Mouse (Mus musculus) stomach, embryonic 14.5 days (tissue): ENCODE measurements around the gene Arl3. TPM values are rescaled to one million over a fixed set of nuclear protein-coding genes. Genes with fewer than 3 reads are reported as not detected.

Experiments used
- ATAC-seq: fragments of 200-750 bp; cut with Nextera tagmentation; 2 replicates; pipeline ENCODE4 v1.8.0; 2017; ENCODE audit warnings: low read depth, moderate TSS enrichment; ENCODE audit not compliant: insufficient number of reproducible peaks, insufficient read depth, low FRiP score
- H3K27ac ChIP-seq: fragments of 300-500 bp; sonication (generic); 2 replicates; pipeline ENCODE4 v1.5.1; 2014; ENCODE audit warnings: mild to moderate bottlenecking, low read length, moderate library complexity, mixed read lengths
- H3K27me3 ChIP-seq: fragments of 300-500 bp; sonication (generic); 2 replicates; pipeline ENCODE4 v1.6.1; 2014; ENCODE audit warnings: low read length, control low read depth, mixed read lengths; ENCODE audit not compliant: control insufficient read depth, insufficient read depth
- H3K36me3 ChIP-seq: fragments of 300-500 bp; sonication (generic); 2 replicates; pipeline ENCODE4 v1.6.1; 2014; ENCODE audit warnings: mild to moderate bottlenecking, control low read depth, low read length, moderate library complexity, mixed read lengths; ENCODE audit not compliant: control insufficient read depth, insufficient read depth
- H3K4me1 ChIP-seq: fragments of 300-500 bp; sonication (generic); 2 replicates; pipeline ENCODE4 v1.6.1; 2014; ENCODE audit warnings: low read length, control low read depth, mixed read lengths; ENCODE audit not compliant: control insufficient read depth, insufficient read depth
- H3K4me2 ChIP-seq: fragments of 300-500 bp; sonication (generic); replicated peaks from 2 replicates; pipeline ENCODE4 v1.6.1; 2014; ENCODE audit warnings: low read depth, low read length, control low read depth
- H3K4me3 ChIP-seq: fragments of 300-500 bp; sonication (generic); 2 replicates; pipeline ENCODE4 v1.5.1; 2014; ENCODE audit warnings: low read depth, low read length, control low read depth
- H3K9ac ChIP-seq: fragments of 300-500 bp; sonication (generic); replicated peaks from 2 replicates; pipeline ENCODE4 v1.6.1; 2014; ENCODE audit warnings: low read depth, mild to moderate bottlenecking, control low read depth, low read length, moderate library complexity, mixed read lengths
- H3K9me3 ChIP-seq: fragments of 300-500 bp; sonication (generic); 2 replicates; pipeline ENCODE4 v1.6.1; 2016; ENCODE audit warnings: low read depth, low read length, control low read depth; ENCODE audit not compliant: control insufficient read depth
- WGBS: fragments of 180-500 bp; shearing (Covaris S2); extraction: QIAGEN DNeasy Blood & Tissue Kit; methylation state at CpG from one replicate; pipeline ENCODE4 v1.1.7; 2014; 5-methylcytosine and 5-hydroxymethylcytosine counted together
- polyA plus RNA-seq: library from polyadenylated mRNA; unstranded; fragments of >200 nt; fragmentation: Nextera tagmentation; extraction: Ambion mirVana; gene quantifications from 2 replicates; pipeline ENCODE4 v1.2.1, GENCODE M21; 2014

Arl3 gene
- polyA plus RNA-seq, 1 experiment from 2014 or later = 98.7 TPM

DNA sequence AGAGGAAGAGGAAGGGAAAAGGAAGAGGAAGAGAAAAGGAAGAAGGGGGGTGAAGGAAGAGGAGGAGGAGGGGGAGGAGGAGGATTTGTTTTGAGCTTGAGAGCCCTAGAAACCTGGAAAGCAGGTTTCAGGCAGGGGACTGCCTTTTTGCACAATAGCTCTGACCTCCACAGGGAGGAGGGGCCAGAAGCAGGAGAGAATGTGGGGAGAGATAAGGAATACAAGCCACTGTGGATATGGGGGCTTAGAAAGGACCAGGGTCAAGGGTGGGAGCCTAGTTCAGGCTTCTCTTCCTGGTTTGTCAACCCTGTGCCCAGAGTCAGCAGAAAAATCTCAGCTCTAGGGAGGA is 49.9 kb downstream of the Arl3 start:
- no peaks in the 10 kb centered on the region for H3K27me3 ChIP-seq
- H3K36me3 ChIP-seq = no peaks in the 10 kb centered on the region
- no peak overlapping the region for H3K4me3 ChIP-seq
- no peak overlapping the region for H3K9ac ChIP-seq
- no peak for ATAC-seq
- H3K4me1 ChIP-seq = peaks cover 42% of the 10 kb centered on the region
- H3K9me3 ChIP-seq = no peaks in the 10 kb centered on the region
- peak overlapping the region; percentile 45 for H3K4me2 ChIP-seq
- peak overlapping the region; percentile 86 for H3K27ac ChIP-seq

DNA sequence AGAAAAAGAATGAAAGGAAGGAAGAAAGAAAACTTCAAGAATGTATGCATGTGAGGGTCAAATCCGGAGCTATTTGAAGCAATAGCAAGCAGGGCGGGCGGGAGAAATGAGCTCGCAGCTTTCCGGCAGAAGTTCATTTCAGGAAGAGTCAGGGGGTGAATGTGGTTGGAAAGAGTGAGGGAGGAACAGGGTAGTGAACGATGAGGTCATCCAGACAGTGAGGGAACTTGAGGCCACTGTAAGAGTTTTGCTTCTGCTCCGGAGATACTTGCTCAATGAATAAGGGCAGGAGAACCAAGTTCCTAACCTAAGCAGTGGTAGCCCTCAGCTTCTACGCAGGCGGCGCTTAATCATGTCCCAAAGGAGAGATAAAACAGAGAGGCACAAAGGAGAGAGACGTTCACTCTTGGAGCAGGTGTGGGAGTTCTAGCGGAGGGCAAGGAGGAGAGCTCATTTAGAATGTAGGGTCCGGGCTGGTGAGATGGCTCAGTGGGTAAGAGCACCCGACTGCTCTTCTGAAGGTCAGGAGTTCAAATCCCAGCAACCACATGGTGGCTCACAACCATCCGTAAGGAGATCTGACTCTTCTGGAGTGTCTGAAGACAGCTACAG is 50.5 kb downstream of the Arl3 start:
- Histone ChIP-seq H3K4me3 (no peak overlapping the region), H3K27me3 (no peaks in the 10 kb centered on the region), H3K36me3 (no peaks in the 10 kb centered on the region), H3K9ac (no peak overlapping the region), H3K4me1 (peaks cover 48% of the 10 kb centered on the region), H3K9me3 (no peaks in the 10 kb centered on the region), H3K27ac (peak overlapping the region; percentile 86; the same call in 1 of the 2 replicates), H3K4me2 (peak overlapping the region; percentile 45; the same call in 1 of the 2 replicates)
- WGBS = 22% methylated on average over 15 of the region's 15 CpGs
- no peak for ATAC-seq

DNA sequence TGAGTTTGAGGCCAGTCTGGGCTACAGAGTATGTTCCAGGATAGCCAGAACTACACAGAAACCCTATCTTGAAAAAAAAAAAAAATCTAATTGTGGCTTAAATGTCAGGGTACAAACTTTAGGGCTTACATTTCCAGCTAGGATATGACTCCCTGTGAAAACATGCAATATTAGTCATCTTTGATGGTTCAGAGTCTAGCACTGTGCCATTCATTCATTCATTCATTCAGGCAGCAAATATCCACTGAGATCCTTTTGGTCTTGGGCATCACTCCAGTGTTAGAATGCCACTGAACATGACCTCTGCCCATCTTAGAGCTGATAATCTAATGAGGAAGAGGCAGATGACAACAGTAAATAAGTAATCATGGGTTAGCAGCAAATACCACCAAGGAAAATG is 51.3 kb downstream of the Arl3 start:
- H3K4me3 ChIP-seq = no peak overlapping the region
- no peaks in the 10 kb centered on the region for H3K36me3 ChIP-seq
- H3K4me1 ChIP-seq = peaks cover 50% of the 10 kb centered on the region
- no peaks in the 10 kb centered on the region for H3K9me3 ChIP-seq
- no peak overlapping the region for H3K4me2 ChIP-seq
- no peak overlapping the region for H3K9ac ChIP-seq
- no peak overlapping the region for H3K27ac ChIP-seq
- no peaks in the 10 kb centered on the region for H3K27me3 ChIP-seq
- ATAC-seq = no peak

DNA sequence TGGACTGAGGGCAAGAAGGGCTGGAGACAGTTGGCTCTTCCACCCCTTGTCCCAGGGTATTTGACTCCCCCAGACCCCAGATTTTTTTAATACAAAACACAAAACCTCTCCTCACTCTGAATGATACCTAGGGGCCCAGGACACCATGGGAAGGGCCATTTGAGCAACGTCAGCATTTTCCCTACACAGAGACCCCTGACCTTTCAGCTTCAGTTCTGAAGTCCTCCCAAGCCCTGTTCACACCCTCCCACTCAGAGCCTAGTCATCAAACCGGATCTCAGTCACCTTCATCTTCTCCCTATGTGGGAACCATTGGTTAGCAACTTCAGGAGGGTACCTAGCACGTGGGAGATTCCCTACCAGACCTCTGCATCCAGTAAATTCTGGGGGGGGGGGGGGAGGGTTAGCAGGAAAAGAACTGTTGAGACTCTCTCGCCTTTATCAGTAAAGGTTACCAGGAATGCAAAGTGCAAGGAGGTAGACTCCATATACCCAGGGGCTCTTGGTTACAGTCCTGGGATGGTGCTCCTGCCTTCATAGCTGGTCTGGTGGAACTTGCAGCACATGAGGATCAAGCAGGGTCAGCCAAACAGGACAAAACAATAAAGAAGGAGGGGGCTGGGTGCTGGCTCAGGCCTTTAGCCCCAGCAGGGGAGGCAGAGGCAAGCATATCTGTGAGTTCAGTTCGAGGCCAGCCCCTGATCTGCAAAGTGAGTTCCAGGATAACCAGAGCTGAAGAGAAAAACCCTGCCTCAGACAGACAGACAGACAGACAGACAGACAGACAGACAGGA is 54.0 kb downstream of the Arl3 start:
- ATAC-seq = no peak
- no peak overlapping the region; the same call in 1 of the 2 replicates for H3K9ac ChIP-seq
- peak overlapping the region; percentile 46 for H3K4me2 ChIP-seq
- H3K27ac ChIP-seq = peak overlapping the region; percentile 68
- 0 out of 2 replicates have a peak overlapping the region, but pooled peaks have one; percentile 4 for H3K4me3 ChIP-seq
- peaks cover 37% of the 10 kb centered on the region for H3K4me1 ChIP-seq
- H3K9me3 ChIP-seq = no peaks in the 10 kb centered on the region
- peaks cover 21% of the 10 kb centered on the region for H3K36me3 ChIP-seq
- no peaks in the 10 kb centered on the region for H3K27me3 ChIP-seq
- WGBS = 24% methylated on average over 5 of the region's 5 CpGs

DNA sequence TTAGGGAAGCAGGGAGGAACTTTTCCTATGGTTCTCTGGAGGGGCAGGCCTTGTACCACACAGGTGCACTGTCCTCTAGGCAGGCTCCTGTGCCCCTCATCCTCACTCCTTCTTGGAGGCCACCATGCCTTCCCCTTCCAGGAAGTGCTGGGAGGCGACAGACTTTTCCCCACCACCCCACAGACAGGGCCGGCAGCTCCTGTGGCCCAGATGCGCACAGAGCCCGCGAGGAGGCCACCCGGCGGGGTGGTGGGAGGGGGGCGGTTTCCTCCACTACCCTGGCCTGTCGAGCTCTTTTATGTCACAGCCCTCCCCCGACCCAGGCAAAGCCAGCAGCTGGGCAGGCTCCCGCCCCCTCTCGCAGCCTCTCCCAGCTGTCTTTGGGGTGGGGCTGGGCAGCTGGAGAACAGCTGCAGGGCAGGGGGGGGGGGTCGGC is 54.6 kb downstream of the Arl3 start:
- Histone ChIP-seq H3K4me1 (peaks cover 30% of the 10 kb centered on the region), H3K36me3 (peaks cover 26% of the 10 kb centered on the region), H3K9me3 (no peaks in the 10 kb centered on the region), H3K27me3 (no peaks in the 10 kb centered on the region), H3K4me3 (0 out of 2 replicates have a peak overlapping the region, but pooled peaks have one; percentile 4), H3K27ac (peak overlapping the region; percentile 68), H3K4me2 (peak overlapping the region; percentile 46), H3K9ac (no peak overlapping the region; the same call in 1 of the 2 replicates)
- 1% methylated on average over 13 of the region's 13 CpGs for WGBS
- peak; percentile 72 for ATAC-seq

DNA sequence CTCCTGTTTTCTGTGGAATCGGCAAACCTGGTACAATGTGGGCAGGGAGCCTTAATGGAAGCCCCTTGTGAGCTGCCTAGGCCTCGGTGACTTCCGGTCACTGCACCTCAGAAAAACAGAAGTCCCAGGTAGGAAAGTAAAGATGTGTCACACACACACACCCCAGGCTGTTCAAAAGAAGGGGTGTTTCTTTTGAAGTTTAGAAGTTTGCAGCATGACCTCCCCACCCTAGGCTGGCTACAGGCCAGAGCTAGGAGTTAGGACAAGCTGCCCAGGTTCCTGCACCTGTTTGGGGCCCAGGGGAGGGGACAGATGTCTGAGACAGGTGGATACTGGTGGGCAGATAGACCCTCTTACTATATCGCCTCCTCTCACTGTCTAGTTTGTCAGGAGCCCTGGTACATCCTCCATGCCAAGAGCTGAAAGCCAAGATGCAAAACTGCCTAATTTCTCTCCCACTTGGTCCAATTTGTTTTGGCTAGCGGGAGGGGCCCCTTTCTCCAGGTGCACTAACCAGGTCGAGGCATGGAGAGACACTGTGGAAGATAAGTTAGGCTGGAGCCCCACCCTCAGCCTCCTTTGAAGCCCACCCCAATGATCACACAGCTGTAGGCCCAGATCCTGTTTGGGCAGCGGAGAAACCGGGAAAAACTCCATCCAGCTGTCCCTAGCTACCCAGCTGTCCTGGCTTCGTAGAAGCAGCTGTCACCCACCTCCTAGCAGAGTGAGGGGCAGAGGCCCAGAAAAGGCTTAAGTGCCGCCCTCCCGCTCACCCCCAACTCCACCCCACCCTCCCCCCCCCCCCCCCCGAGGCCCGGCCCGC is 55.3 kb downstream of the Arl3 start:
- H3K9me3 ChIP-seq = no peaks in the 10 kb centered on the region
- H3K27me3 ChIP-seq = no peaks in the 10 kb centered on the region
- peak; percentile 34; the same call in 1 of the 2 replicates for ATAC-seq
- WGBS = 23% methylated on average over 11 of the region's 14 CpGs
- H3K4me2 ChIP-seq = peak overlapping the region; percentile 46; the same call in 1 of the 2 replicates
- no peak overlapping the region for H3K4me3 ChIP-seq
- H3K27ac ChIP-seq = peak overlapping the region; percentile 68
- no peak overlapping the region; the same call in 1 of the 2 replicates for H3K9ac ChIP-seq
- peaks cover 33% of the 10 kb centered on the region for H3K36me3 ChIP-seq
- H3K4me1 ChIP-seq = peaks cover 25% of the 10 kb centered on the region

DNA sequence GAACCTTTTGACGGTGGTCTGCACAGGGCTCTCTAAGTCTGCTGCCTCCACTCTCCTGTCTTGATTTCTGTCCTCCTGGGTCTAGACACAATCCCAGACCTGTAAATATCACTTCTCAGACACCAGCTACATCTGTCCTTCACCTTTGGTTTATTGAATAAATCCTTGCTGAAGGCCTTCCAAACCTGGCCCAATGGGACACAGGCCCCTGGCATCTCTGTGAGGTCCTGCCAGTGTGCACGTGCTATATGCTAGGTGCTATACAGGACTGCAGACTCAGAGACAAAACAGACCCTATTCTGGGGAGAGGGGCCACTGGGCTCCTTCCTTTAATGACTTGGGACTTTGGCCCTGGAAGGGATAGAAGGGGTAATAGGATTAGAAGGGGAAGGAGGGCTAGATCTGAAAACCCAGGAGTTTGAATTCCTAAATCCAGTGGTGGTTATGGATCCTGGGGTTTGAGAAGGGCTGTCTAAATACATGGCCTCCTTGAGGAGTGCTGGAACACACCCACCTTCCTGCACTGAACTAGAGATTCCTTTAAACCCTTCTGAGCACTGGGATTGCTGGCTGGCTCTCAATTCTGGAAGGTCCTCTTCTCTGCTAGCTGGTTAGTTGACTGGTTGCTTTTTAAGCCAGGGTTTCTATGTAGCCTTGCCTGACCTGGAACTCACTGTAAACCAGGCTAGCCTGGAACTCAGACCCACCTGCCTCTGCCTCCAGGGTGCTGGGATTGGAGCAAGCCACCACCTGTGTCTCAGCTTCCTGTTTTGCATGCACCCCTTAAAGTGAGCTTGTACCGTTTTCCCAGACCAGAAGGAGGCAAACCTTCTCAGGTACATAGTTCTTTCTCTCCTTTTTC is 56.1 kb downstream of the Arl3 start:
- H3K9me3 ChIP-seq = no peaks in the 10 kb centered on the region
- H3K9ac ChIP-seq = no peak overlapping the region
- no peaks in the 10 kb centered on the region for H3K27me3 ChIP-seq
- WGBS = 51% methylated on average over 3 of the region's 3 CpGs
- no peak overlapping the region for H3K4me3 ChIP-seq
- H3K36me3 ChIP-seq = peaks cover 41% of the 10 kb centered on the region
- H3K27ac ChIP-seq = peak overlapping the region; percentile 68; the same call in 1 of the 2 replicates
- no peak for ATAC-seq
- peaks cover 21% of the 10 kb centered on the region for H3K4me1 ChIP-seq
- no peak overlapping the region for H3K4me2 ChIP-seq
